Mouse (Mus musculus) layer of hippocampus, adult 8-10 months (tissue): Measurements from ENCODE around the gene 0610012G03Rik. TPM values are rescaled to one million over a fixed set of nuclear protein-coding genes. Genes with fewer than 3 reads are reported as not detected.

Experiments
- DNase-seq, 2 experiments: peaks; one replicate each; pipeline ENCODE4 v3.0.0; 2022; ENCODE audit warnings: low spot score in 2 of 2
- total RNA-seq, 4 experiments: library from RNA; stranded (reverse); gene quantifications; 2 replicates each; pipeline ENCODE4 v1.2.4; 2022

The 0610012G03Rik gene
- total RNA-seq, 4 experiments from 2014 or later: 33.1 to 40.9 (median 36.7) TPM

DNA sequence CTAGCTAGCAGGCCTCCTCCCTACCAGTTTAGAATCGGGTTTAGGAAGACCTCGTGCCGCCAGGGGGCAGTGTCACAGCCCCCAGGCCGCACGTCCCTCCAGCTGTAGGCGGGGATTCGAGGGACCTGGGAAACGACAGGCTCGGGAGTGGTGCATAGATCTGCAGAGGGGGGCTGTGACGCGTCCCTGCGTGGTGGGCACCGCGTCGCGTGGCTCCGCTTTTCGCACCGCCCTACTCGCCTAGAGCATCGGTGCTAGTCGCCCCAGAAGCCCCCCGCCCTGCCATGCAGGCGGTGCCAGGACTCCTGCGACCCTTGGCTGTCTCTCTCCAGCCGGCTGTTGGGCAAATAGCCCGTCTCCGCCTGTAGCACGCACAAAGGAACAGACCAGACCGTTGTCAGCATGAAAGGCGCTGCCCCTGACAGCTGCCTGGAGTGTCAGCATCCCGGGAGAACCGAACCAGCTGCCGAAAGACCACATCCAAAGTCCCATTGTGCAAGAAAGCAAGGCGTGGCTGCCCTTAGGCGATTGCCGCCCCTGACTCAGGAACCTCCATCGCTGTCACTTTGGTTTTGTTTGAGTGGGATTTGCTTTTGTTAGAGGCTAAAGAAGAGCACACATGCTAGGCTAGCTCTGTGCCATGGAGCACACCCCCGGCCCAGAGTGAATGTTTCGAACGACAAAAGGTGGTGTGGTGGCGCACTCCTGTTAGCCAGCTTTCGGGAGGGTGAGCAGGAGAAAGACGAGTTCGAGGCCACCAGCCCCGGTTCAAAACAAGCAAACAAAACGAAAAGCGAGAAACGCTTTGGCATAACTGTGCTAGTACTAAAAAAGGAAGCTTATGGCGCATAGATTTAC, 15.2 kb downstream of the 0610012G03Rik start:
- DNase-seq: peak; percentile 92 to 96

DNA sequence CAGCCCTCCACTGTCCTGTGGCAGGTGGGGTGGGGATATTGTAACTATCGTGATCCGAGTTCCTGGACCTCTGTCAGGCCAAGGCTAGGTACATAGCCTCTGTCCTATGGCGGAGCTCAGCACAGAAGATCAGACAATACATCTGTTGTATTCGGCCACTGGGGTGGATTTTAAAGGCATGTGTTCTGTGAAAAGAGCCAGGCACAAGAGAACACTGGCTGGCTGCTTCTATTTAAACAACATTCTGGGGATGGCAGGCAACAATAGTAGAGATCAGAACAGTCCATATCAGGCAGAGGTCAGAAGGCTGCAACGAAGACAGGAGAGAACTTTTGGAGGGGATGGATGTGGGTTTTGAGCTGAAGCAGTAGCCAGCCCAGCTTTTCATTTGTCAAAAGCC, 16.0 kb downstream of the 0610012G03Rik start:
- DNase-seq: no peak

DNA sequence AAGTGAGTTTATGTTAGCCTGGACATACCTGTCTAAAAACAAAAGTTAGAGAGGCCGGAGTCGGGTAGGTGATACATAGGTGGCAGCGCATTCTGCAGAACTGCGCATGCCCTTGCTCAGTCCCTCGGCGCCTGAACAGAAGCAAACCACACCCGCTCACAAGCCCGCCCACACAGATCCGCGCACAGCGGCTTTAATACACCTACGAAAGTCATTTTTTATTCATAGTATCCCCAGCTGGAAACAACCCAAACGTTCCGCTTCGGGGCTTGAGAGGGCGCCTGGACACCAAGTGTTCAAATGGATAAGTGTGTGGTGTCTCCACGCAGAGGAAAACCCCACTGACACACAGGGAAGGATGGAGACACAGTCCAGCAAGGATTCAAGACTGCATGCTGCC, 17.0 kb downstream of the 0610012G03Rik start:
- DNase-seq: no peak

DNA sequence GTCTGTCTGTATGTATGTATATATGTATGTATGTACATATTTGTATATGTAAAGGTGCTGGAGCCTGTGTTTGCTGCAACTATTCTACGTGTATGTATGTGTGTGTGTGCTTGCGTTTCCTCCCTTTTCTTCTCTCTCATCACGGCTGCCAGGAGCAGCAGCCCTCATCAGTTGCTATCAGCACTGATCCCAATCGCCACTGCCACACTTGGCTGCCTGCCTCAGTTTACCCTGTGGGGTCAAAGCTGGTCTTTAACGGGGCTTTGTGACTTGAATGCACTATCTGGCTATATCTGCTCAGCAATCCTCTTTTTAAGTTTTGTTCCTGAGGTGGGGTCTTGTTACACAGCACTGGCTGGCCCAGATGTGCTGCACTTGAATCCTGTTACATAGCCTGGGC, 20.9 kb downstream of the 0610012G03Rik start:
- no peak for DNase-seq

DNA sequence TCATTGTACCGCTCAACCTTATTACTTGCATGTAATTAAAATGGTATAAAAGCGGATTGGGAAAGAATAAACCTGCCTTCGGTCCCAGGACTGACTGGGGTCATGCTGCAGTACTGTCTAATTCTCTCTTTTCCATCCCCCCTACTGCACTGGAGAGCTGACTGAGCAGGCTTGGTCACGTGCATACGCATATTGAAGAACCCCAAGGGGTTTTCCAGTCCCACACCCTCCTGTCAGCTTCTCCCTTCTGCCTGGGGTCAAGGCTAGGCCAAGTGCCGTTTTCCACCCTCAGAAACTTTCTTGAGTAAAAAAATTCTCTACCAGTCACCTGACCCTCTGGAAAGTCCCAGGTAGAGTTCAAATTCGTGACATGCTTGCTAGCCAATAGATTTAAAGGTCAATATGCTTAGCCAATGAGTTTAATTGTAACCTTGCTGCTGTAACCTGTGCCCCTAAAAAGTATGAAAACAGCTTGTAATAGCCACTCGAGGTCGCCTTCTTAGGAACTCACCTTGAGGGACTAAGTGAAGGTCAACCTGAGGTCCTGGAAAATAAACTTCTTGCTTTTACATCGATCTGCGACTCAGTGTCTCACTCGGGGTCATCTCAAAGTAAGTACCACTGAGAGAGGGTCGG, 21.6 kb downstream of the 0610012G03Rik start:
- no peak for DNase-seq

DNA sequence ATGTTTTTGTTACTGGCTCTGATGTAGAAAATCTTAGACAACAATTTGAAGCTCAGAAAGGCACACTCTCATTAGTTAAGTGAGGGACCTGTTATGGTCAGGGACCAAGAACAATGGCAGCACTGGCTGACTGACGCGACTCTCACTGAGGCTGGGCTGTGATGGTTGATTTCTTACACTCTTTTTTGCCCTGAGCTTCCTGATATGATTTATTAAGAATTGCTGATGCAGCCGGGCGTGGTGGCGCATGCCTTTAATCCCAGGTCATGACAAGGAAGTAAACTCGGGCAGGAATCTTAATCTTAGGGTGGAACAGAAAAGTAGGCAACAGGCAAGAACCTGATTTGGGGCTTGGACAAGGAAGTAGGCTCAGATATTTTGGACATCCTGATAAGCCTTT, 22.2 kb downstream of the 0610012G03Rik start:
- no peak for DNase-seq

DNA sequence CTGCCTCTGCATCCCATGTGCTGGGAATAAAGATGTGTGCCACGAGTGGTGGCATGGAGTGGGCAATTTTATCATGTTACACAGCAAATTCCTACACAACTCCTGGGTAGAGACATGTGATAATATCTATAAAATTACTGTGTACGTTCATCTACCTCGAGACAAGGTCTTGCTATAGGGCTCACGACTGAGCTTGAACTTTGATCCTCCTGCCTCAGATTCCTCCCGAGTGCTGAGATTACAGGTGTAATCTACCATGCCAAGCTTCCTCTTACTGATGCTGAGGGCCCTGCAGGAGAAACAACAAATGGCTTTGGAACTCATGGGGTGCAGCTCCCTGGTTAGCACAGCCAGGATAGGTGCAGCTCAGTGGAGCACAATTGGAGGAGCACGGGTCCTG, 23.9 kb downstream of the 0610012G03Rik start:
- DNase-seq: no peak

DNA sequence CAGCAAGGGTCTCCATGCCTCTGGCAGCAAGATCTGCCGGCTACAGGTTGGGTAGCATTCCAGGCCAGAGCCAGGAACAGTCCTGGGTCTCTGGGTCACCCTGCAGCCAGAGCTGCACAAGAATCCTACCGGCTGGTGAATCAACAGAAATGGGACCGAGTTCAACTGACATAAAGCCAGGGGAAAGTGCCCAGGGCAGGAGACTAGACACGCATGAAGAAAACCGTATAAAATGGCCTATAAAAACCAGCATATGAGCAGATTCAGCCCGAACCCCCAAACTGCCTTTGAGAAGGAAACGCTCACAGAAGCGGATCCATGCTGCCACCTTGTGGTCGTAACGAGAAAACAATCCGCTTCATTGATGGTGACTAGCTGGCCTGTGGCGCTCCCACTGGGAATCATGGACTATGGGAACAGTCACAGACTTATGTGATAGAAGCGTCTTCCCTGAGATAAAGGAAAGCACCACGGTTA, 30.0 kb downstream of the 0610012G03Rik start:
- peak; percentile 80 to 92 for DNase-seq

DNA sequence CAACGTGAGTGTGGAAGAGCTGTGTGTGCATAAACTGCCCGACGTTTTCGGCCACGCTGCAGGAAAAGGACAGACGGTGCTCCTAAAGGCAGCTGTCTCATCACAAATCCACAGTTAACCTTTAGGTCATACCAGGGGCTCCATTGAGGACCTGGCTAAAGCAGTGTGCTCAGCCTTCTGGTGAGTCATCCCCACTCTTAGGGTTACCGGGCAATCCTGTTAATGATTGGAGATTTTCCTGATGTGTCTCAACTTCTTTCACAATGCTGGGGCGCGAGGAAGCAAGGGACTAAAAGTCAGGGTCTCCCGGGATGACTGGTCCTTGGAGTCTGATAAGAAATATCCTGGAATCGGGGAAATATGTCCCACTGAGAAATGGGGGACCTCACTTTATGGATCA, 30.5 kb downstream of the 0610012G03Rik start:
- DNase-seq: no peak

DNA sequence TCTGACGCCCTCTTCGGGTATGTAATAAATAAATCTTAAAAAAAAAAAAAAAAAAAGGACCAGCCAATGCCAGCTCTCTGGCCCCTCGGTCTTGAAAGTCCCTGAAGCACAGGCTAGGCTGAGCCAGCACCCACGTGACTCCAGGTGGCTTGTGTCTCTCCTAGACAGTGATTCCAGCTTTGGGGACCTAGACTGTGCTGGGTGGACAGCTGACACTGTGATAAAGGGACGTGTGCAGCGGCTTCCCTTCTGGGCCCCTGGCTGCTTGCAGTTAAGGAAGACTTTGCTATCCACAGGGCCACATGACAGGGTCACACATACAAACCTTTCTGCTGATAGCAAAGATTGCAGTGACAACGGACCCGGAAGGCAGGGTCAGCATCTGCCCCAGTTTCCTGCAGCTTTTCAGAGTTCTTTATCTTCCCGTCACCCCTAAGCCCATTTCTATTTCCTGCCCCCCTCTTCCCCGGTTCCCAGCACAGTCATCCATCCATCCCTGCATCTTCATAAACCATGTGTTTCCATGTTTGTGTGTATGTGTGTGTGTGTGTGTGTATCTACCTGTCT, 37.9 kb downstream of the 0610012G03Rik start:
- DNase-seq: no peak

DNA sequence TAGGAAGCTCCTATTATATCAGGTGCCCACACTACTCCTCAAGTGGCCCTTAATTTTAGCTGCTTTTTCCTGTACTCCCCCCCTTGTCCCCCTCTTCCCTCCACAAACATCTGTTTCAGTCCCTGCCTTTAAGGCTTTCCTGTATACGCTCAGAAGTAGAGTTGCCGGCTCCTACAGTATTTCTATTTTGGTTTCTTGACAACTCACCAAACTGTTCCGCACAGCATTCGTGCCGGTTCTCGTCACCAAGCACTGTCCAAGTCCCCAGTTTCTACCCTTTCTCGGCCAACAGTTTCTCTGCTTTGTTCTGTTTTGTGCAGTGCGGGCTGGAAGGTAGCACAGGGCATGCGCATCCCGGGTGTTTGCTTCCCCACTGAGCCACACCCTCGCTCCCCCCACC, 39.3 kb downstream of the 0610012G03Rik start:
- DNase-seq: no peak

DNA sequence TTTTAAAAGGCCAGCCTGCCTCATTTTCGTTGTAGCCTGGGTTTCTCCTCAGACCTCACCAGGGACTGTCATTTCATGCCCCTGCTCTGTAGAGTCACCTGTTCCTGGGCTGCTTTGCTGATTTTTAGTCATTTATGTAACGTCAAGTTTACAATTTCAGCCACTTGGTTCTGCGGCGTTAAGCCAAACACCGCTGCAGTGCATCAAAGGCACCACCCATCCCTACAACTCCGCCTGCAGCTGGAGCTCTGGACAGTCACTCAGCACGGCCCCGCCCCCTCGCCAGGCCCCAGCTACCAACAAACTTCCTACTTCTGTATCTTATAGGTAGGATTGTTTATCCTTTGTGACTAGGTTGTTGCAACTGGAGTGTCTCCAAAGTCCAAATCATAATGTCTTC, 41.4 kb downstream of the 0610012G03Rik start:
- DNase-seq: no peak

DNA sequence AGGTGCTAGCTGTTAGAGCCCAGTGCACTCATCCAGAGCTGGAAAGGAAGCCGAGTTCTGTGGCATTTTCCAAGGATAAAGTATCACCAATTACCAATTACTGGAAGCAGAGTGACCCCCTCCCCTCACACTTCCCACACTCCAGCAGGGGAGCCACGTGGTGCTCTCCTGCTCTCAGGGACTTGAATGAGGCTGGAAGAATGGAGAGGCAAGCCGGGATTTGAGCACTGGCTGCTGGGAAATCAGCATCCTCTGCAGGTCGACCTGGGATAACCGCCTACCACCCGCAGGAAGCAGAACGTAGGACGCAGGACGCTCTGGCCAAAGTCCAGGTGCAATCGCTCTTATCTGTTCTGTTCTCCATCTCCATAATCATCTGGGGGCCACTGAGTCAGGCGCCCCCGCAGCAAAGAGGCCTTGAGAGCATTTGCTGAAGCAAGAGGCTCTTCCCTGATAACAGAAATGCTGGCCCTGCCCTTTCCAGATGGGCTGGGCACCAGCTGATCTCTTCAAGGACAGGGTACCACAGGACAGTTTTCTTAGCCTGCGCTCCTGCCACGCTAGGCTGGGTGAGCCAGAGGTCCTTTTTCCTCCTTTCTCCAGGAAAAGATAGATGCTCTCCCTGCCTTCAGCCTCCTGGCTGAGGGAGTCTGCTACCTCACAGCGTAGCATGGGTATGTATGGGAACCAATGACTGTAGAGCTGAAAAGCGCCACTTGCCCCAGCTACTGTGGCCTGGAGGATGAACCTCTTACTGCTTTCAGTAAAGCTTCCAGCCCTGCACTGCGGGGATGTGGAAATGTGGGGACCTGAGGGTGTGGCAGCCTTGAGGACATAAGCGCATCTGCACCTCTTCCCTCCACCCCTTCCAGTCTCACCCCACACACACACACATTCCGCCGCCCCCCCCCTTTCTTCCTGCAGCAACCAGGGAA, 42.1 kb downstream of the 0610012G03Rik start:
- no peak for DNase-seq

DNA sequence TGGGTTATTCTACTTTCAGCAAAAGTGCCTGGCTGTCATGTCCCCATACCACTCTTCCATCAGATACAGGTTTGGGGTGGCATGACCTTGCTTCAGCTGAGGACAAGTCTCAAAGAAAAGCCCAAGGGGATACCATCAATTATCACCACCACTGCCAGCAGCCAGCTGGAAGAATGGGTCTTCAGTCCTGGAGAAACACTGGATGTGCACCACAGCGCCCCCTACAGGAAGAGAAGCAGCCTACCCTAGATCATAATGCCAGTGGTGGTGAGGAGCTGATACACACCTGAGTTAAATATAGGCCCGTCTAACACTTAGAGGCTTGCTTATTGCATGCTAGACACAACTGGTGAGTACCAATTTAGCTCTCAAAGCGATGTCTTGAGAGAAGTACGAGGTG, 43.0 kb downstream of the 0610012G03Rik start:
- no peak for DNase-seq

DNA sequence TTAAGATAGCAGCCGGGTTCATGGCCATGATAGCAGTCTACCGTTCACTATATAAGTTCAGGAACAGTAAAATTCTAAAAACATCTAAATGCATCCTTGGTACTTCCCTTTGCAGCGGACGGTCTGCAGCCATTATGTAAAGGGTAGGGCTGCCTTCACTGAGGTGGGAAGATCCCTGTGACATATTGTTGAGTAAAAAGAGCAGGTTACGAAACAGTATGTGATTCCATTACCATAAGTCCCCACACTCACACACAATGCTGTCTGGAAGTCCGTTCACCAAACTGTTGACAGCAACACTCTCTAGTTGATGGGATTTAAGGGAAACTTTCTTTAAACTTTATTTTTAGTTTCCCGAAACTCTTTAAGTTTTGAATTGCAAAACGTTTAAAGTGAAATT, 45.1 kb downstream of the 0610012G03Rik start:
- DNase-seq: no peak

DNA sequence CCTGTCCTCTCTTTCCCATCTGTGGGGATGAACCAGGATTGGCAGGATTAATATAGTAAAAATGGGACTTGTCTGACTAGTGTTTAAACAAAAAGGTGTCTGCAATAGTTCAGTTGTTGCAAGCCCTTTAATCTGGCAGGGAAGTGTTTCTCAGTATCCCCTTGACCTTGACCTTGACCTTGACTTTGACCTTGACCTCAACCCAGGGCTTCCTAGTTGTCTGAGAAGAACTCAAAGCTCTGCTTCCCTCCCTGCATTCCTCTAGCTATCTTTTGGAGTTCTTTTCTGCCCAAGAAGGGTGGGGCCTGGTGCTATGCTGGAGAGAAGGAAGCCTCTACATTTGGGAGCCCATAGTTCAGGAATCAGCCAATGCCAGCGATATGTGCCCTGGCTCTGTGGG, 46.4 kb downstream of the 0610012G03Rik start:
- DNase-seq: no peak

DNA sequence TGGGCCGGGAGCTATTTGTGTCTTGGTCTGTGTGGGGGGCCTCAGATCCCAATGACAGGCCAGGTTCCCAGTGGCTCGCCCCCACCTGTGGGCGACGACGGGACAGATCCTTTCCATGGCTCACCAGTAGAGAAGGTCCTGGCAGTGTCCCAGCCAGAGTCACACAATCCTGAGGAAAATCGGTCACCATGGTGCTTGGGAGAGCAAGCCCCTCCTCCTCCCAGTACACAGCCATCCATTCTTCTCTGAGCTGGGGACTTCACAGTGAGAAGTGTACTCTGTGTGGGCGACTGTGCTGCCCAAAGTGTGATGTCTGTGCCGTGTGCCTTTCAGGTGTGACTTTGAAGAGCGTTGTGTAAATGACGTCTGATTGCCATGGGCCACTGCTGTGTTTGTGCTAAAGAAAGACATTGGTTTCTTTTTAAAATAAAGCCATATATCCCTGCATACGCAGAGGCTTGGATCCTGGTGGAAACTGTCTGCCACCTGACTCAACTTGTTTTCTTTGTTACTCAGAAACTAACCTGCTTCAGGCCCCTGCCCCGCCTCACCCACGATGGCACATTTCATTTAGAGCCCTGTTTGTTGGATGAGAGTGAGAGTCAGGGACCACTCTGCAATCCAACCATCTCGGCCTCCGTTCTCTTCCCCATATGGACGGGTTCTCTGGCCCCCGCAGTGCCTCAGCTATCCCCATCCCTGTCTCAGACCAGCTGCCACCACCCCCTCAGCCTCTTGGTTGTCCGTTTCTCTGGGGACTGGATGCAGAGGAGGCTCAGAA, 49.6 kb downstream of the 0610012G03Rik start:
- DNase-seq: peak; percentile 80 to 86
